Mouse (Mus musculus) myocyte (in vitro differentiated cells): Measurements from ENCODE around the gene Rrp9.

Experiments used
- E2F4 ChIP-seq: IDR thresholded peaks from one replicate; pipeline ENCODE4 v1.6.1; 2011; ENCODE audit warnings: mild to moderate bottlenecking, control low read depth, moderate library complexity; ENCODE audit not compliant: insufficient read depth
- MAX ChIP-seq: IDR thresholded peaks from one replicate; pipeline ENCODE4 v1.6.1; 2011; ENCODE audit warnings: low read depth, mild to moderate bottlenecking, control low read depth
- MYOD1 ChIP-seq, 3 experiments: IDR thresholded peaks; one replicate each; pipeline ENCODE4 v1.6.1; 2011; ENCODE audit warnings: control low read depth in 2 of 3, low read depth in 2 of 3, mild to moderate bottlenecking in 2 of 3, moderate library complexity in 1 of 3; ENCODE audit not compliant: insufficient read length in 2 of 3, control insufficient read depth in 1 of 3
- MYOG ChIP-seq, 3 experiments: IDR thresholded peaks; one replicate each; pipeline ENCODE4 v1.6.1; 2011; ENCODE audit warnings: control low read depth in 2 of 3, low read depth in 2 of 3, mild to moderate bottlenecking in 2 of 3; ENCODE audit not compliant: insufficient read length in 2 of 3, control insufficient read depth in 1 of 3, insufficient read depth in 1 of 3
- POLR2A ChIP-seq: IDR thresholded peaks from one replicate; pipeline ENCODE4 v1.6.1; 2011; ENCODE audit warnings: low read depth, mild to moderate bottlenecking, control low read depth, moderate library complexity; ENCODE audit not compliant: insufficient read length
- POLR2AphosphoS2 ChIP-seq: IDR thresholded peaks from one replicate; pipeline ENCODE4 v1.6.1; 2011; ENCODE audit warnings: low read depth, control low read depth; ENCODE audit not compliant: insufficient read length
- REST ChIP-seq: IDR thresholded peaks from one replicate; pipeline ENCODE4 v1.6.1; 2011; ENCODE audit warnings: mild to moderate bottlenecking, control low read depth, moderate library complexity; ENCODE audit not compliant: insufficient read depth, insufficient read length
- TCF12 ChIP-seq: IDR thresholded peaks from one replicate; pipeline ENCODE4 v1.6.1; 2011; ENCODE audit warnings: mild to moderate bottlenecking, control low read depth; ENCODE audit not compliant: poor library complexity, insufficient read depth, severe bottlenecking
- TCF3 ChIP-seq: IDR thresholded peaks from one replicate; pipeline ENCODE4 v1.6.1; 2011; ENCODE audit warnings: low read depth, control low read depth; ENCODE audit not compliant: insufficient read length
- USF1 ChIP-seq: IDR thresholded peaks from one replicate; pipeline ENCODE4 v1.6.1; 2011; ENCODE audit warnings: low read depth, mild to moderate bottlenecking, control low read depth, moderate library complexity

GRCm38 (mm10) chr9:106454888-106455681 lies 20.7 kb upstream of the Rrp9 start:
- TF ChIP-seq USF1 (peak; percentile 57), MYOD1 (IDR thresholded peaks at IDR 0.05; ENCODE audit: control insufficient read depth in 1 of 3, insufficient read length in 2 of 3, low read depth in 2 of 3) (peak in 1 of 3 experiments; percentile 15), E2F4 (no peak), POLR2A (peak; percentile 35), TCF12 (no peak), MAX (peak; percentile 38), REST (no peak), MYOG (IDR thresholded peaks at IDR 0.05; ENCODE audit: control insufficient read depth in 1 of 3, insufficient read depth in 1 of 3, insufficient read length in 2 of 3, low read depth in 2 of 3) (no peak), TCF3 (no peak), POLR2AphosphoS2 (no peak)
